Comparison of ENCODE assay signal across 20 mouse cellular contexts in genomic region chr11:7863711-7864110, GRCm38 (mm10).
DNase-seq lines count a peak whose midpoint lies in the region; ATAC-seq lines count a peak whose summit lies in the region.
"Had no signal": no experiment of that assay in that cellular context is flagged by ENCODE, and none has a peak within 500 bp of the region (broad histone marks: within the 10 kb centered on the region; RNA-seq: fewer than 3 reads in every experiment).

No protein-coding gene starts in this region.

- DNase-seq in heart, adult 11 months, result peak; percentile 62
- no peak for DNase-seq in heart, postnatal 14 days
- DNase-seq in 3T3-L1 (ENCODE audit: low read depth, low spot score), result peak; percentile 6
- DNase-seq in kidney, adult 9 months, result peak; percentile 47
- peak; percentile 53 for DNase-seq in kidney, postnatal 14 days
- DNase-seq in layer of hippocampus, adult 8-10 months (ENCODE audit: low spot score in 2 of 2), result no peak
- DNase-seq in heart, postnatal 4 days, result no peak
- DNase-seq: B cell, adult 2 months; cerebellum, adult 11 months; cerebellum, adult 9-11 months; gastrocnemius, postnatal 36 days; heart, adult 2 months; layer of hippocampus, adult 9-11 months; liver, embryonic 13.5 days; lung, adult 18-20 months; lung, postnatal 36 days; thymus, postnatal 4 days had no signal

- intact Hi-C loops in heart, postnatal 14 days (cut with DNase I), result loop anchor here (5.0 kb wide), 1 partner anchor 651 kb away; the partner anchor contains the start of gene Igfbp3

- ATAC-seq in frontal cortex, adult (ENCODE audit: low TSS enrichment), result no peak
- ATAC-seq: forebrain, embryonic 13.5 days; inflammation-experienced regulatory T-cells, adult 6 months had no signal

Comparison
In these comparisons a context has a peak if more than half of its experiments do, and no peak if none do; other contexts are left out.
1. DNase-seq: peak in heart, adult 11 months (single experiment), 3T3-L1 (single experiment), kidney, adult 9 months (single experiment) and kidney, postnatal 14 days (single experiment); none in heart, postnatal 14 days (0 of 2), layer of hippocampus, adult 8-10 months (0 of 2) and heart, postnatal 4 days (single experiment).